Mouse (Mus musculus) ovary, postnatal 10 days (tissue): ENCODE data around the gene Akirin2.
"Not testable (repeated sequence)": the region's sequence is repeated elsewhere in the genome, so short reads cannot be mapped to it uniquely, and the experiment has no call there.

Experiments used
- DNase-seq: peaks from one replicate; pipeline ENCODE4 v3.0.0; 2022; ENCODE audit warnings: low spot score

Gene Akirin2

DNA sequence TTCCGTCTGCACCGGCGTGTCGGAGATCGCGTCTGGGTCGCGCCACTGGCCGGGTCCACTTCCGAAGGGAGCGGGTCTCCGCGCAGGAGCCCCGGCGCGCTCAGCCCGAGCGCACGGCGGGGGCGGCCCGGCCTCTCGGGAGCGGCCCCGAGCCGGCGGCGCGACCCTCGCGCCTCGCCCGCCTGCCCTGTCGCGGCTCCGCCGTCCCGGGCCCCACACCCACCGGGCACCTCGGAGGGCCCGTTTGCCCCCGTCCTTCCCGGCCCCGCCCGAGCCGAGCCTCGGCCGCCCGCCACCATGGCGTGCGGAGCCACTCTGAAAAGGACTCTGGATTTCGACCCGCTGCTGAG is at the start of gene Akirin2:
Gene Akirin2, plus strand, starts transcription at position 190 of the 350 bp plus-strand sequence.
- no peak for DNase-seq

DNA sequence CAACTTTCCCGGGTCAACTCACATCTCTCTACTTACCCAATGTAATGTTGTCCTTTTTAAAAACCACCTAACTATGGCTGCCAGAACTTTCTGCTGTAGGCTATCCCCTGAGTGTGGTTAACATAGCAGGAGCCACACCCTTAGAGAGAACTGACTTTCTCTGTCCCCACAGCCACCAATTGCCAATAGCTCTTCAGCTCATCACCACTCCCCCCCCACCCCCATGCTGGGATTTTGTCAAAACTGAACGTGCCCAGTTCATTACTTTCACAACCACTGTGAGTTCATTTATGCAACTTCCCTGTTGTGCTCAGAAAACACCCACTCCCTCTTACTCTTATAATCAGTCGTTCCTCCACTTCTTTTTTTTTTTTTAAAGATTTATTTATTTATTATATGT is 40.4 kb upstream of the Akirin2 start:
- DNase-seq = no peak

DNA sequence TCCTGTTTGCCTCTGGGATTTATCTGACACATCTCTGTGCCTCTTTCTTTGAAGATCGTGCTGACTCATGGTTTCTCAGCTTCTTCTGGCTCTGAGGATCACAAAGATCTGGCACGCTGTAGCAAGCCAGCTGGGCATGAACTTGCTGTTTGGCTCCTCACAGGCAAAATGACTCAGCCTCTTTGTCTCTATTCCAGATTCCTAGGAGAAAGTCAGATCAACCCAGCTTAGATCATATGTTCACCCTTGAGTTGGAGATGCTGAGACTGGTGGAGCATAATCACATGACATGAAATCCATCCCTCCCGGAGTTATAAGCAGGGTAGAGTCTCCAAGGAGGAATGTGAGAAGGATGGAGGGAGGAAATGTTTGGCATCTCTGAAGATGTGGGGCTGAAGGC is 27.9 kb upstream of the Akirin2 start:
- DNase-seq = no peak

DNA sequence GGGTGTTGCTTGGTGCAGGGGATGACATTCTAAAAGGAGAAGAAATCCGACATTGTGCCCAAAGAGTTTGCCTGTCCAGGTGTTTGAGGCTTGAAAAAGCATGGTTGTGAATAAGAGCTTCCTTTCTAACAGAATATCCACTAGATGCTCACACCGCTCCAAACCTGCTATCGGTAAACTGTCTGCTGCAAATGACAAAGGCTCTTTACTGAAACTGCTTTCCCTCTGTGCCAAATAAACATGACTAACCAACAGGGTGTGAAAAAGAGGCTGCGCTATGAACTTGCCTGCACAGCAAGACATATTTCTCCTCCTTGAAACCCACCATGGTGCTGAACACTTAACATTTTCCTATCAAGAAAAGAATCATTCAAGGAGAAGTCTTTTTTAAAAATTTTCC is 27.2 kb upstream of the Akirin2 start:
- no peak for DNase-seq

DNA sequence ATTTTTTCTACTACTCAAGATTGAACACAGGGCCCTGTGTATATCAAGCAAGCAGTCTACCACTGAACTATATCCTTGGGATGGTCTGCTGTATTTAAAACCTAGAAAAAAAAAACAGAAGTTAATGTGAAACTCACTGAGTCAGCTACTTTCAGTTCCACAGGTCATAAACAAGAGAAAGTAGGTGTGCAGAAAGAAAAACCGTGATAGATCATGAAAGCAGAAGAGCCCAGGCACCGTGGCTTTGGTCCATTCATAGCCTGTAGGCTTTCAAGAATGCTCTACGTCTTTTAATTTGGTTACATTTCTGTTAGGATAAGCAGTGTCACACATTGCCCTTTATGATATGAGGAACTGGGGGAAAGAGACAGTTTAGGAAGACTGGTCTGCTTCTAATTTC is 24.0 kb upstream of the Akirin2 start:
- DNase-seq = no peak

DNA sequence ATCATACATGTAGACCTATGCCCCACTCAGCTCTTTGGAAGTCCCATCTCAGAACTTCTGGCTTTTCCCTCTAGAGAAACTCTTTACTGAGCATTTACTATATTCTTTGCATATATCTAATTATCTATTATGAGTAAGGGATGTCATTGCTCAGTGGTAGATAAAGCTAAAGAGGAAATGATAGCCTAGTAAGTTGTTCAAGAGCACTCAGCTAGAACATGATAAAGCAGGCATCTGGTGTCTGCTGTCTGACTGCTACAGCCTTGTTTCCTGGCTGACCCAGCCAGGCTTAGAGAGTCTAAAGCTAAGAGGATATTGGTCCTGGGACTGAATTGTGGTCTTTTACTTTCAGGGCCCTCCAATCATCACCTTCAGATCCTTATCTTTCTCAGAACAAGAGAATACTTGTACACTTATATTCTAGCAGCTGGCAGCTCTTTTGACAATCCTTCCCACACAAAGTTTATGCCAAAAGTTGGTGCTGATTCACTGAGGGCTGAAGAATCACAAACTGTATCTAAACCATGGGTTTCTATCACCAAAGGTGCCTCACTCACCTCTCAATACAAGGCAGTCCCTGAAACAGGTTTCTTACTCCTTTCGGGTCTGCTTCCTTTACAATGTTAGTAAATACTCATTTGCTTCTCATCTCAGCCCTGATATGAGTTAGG is 22.2 kb upstream of the Akirin2 start:
- no peak for DNase-seq

DNA sequence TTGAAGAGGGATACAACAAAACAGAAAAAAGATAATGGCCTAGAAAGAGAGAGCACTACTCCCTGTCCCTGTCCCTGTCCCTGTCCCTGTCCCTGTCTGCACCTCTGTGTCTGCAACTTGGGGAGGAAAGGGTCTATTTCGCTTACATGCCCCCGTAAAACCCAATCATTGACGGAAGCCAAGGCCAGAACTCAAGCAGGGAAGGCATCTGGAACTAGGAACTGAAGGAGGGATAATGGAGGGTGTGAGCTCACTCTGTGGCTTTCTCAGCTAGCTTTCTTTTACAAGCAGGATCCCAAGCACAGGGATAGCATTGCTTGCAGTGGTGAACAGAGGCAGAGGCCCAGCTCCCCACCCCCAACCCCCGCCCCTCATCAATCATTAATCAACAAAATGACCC is 21.4 kb upstream of the Akirin2 start:
- no peak for DNase-seq

DNA sequence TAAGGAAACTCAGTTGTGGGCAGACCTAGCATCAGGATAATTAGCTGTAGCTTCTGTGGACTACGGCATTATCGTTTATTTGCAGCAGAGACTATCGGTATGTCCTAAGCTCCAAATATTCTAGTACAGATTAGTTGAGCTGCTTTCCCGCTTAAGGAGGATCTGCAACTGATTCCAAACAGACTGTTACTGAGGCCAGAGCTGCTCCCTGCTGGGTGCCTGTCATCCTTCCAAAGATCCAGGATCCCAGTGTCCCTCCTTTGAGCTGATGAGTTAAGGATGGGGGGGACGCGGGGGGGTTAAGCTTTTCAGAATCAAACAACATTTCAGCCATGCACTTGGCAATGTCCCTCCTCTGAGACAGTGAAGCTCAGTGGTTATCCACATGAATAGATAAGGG is 20.8 kb upstream of the Akirin2 start:
- no peak for DNase-seq

DNA sequence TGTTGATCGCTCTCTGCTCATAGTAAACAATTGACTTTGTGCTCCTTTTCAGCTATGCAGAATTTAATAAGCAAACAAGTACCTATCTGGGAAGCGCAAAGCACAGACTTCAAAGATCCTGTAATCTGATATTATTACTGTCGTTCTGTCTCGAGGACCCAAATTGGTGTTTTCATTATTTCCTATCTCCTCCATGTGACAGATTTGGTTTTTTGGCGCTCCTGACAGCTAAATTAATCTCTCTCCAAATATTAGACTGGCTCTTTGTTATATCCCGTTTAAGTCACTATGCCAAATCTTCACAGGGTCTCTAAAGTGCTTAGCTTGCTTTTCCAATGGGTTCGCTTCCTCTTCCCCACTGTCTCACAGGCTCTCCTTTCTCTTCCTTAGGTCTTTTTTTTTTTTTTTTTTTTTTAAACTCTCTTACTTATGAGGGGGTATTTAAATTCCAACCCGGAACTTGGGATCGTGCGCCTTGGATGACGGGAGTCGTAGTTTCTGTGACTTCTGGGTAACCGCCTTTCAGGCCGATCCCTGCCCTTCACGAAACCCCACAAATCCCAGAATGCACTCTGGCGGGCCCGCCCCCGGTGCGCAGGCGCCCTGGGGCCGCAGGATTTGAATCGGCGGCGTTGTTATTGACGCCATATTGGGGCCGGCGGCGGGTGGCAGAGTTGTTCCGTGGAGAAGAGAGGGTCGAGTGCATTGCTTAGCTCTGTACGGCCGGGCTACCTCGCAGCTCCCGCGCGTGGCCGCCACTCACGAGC is 573 bp upstream of the Akirin2 start:
- peak; percentile 95 for DNase-seq

DNA sequence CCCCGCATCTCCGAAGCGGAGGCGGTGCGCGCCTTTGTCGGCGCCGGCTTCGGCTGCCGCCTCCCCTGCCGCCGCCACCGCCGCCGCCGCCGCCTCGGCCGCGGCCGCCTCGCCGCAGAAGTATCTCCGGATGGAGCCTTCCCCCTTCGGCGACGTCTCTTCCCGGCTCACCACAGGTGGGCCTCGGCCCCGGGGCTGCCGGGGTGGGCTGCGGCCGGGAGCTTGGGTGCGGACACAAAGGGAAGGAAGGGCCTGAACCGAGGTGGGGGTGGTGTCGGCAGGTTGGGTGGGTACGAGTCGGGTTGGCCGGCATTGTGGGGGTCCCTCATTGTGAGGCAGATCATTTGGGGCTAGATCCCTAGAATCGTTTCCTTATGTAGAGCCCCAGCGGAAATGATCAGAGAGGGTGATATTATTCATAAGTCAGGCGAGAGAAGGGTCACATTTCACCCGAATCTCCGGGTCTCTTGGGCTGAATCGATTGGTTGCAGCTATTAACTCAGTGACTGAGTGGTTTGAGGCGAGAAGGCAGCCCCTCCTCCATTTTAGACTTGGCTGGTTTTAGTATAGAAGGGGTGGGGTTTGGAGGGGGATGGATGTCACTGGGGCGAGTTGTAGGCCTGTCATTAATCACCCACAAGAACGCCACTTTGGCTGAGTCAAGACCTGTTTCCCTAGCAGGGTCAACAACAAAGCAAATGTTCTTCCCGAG is 517 bp downstream of the Akirin2 start:
- DNase-seq = peak; percentile 21

DNA sequence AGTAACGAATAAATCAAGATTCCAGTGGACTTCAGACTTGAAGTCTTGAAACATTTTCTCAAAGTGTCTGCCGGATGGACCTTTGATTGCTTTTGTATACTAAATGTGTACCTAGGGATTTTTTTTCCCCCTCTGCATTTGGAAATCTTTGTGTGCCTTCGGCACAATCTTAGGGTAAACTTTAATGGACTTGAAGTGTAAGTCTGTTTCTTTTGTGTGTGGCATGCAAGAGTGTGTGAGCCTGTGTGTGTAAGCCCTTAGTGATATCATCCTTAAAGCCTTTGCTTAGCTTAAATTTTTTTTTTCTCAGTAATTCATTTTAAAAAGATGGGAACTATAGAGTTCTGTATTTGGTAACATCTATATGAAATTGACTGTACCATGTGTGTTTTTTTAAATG is 1.2 kb downstream of the Akirin2 start:
- DNase-seq = no peak

DNA sequence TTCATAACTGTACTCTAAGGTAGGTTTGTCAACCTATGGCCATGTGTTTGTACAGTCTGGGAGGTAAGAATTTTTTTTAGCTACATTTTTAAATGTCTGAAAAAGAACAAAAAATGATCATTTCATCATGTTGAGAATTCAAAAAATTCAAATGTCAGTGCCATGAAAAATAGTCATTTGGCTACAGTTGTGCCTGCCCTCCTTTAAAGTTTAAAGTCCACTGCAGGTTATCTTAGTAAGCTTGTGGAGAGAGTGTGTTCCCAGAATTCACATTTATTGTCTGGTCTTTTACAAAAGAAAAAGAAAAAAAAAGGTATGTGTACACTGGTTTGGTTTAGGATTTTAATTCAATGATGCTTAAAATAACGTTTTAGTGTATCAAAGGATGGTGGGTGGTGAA is 3.9 kb downstream of the Akirin2 start:
- no peak for DNase-seq

DNA sequence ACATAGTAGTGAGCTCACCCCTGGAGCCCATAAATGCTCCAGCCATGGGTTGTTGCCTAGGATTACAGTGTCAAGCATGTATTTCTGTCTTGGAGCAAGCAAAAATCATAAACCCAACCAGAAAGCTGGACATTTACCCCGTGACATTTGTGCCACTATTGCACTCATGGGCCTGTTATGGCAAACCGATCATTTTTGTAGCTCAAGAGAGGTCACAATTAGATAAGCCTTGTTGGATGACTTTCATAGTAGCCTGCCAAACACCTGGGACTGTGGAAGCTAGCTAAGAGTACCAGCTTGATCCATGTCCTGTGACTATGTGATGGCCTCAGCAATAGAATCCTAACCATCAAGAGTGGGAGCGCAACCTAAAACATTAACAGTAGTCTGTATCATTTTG is 4.9 kb downstream of the Akirin2 start:
- DNase-seq = no peak

DNA sequence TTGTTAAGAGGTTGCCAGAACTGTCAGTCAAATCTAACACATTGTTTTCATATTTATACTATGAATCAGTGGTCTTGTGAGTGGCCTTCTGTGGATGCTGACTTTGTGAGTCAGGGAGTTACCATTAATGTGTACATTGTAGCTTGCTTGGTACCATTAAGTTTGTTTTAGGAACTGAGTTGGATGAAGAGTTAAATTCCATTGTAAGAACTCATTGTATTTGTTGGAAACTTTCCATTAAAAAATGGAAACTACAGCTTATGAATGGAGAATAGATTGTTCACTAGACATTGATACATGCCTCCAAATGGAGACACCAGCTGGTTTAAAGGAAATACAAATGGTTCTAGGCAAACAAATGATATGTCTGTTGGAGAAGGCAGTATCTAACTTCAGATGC is 5.4 kb downstream of the Akirin2 start:
- DNase-seq = no peak

DNA sequence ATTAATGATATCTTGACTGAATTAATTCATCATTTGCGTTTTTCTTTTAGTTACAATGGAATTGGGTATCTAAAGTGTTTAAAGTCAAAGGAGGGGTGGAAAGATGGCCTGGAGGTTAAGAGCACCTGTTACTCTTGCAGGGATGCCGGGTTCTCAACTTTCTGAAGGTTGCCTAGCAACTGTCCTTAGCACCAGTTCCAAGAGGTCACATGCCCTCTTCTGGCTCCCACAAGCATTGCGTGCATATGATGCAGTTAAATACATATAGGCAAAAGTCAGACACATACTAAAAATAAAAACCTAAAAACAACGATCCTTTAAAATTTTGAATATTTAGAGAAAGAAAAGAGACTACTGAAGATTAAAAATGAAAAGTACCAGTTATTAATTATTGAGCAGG is 10.2 kb downstream of the Akirin2 start:
- DNase-seq = no peak

DNA sequence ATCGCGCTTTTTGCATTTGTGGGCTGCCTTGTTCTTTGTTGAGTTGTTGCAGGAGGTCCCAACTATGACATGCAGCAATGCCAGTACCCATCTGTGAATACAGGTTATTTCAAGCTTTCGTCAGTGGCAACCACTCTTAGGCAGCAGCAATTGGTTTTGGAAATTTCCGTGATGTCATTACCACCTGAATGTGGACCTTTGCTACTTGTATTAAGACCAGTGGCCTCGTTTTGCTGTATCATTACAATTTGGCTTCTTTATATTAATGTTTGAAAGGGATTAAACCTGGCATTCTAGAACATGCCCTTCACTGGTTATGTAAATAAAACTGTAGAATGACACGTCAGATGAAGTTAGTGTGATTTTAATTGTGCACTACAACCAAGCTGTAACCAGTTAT is 15.5 kb downstream of the Akirin2 start:
- DNase-seq = no peak

DNA sequence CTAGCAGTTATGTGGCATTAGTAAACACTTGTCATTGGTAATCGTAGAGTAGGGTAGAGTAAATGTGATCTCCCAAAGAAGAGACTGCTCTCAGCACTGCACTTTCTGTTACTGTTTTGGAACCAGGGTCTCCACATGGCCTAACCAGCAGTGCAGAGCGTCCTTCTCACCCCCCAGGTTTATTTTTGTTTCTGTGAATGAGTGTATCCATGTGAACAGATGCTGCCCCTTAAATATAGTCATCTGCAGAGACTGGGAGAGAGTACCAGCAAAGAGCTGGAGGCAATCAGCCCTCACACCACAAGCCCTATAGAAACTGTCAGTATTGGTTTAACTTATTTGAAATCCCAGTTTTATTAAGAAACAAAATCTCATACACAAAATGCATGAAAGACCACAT is 22.1 kb downstream of the Akirin2 start:
- no peak for DNase-seq

DNA sequence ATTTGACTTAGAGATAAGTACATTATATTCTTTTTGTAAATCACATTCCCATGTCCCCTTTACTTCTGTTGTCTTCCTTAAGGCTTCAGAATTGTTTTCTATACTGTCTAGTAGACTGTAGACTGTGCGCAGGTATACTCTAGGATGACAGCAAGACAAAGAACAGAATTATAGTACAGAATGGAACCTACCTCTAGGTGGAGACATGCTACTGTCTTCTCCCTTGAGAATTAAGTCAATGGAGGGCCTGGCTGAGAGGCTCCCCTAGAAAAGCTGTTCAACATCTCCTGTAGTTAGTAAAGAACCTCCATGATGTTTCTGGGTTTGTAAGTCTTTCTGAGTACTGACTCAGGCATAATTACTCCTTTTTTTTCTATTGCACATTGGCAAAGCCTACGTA is 26.3 kb downstream of the Akirin2 start:
- DNase-seq = no peak

DNA sequence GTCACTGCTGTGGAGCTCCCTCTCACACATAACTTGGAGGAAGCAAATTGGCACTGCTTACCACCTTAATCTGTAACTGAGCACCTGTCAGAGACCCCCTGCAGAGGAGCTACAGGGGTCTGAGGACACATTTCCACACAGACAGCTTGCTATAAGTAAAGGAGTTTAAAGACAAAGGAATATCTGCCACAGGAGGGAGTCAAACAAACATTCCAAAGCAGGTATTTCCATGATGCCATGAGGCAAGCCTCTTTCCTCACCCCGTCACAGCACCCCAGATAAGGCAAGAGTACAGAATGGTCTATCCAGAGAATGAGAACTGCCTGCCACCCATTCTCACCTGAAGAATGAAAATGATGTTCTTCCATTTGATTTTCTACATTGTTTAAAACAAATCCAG is 28.5 kb downstream of the Akirin2 start:
- no peak for DNase-seq

DNA sequence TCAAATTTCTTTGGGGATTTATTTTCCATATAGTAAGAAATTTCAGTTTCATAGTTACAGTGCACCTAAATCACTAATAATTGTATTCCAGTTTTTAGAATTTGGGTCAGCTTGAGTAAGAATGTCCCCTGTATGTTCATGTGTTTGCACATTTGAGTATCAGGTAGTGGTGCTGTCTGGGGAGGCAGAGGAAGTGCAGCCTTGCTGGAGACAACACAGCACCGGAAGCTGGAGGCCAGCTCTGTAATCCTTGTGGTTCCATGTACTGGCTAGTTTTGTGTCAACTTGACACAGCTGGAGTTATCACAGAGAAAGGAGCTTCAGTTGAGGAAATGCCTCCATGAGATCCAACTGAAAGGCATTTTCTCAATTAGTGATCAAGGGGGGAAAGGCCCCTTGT is 30.8 kb downstream of the Akirin2 start:
- not testable (repeated sequence) for DNase-seq

DNA sequence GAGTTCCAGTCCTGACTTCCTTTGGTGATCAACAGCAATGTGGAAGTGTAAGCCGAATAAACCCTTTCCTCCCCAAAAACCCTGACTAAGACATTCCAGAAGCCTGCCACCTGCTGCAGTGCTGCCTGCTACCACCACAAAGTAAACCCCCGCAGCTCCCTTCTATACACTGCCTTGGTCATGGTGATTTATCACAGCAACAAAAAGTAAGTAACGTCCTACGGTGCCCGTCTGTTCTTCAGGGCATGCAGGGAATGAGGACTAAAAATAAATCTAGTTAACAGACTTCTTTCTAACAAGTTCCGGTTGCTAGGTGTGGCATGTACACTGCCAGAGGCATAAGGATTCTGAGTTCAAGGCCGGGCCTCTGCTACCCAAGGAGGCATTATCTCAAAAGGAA is 31.3 kb downstream of the Akirin2 start:
- DNase-seq = no peak

DNA sequence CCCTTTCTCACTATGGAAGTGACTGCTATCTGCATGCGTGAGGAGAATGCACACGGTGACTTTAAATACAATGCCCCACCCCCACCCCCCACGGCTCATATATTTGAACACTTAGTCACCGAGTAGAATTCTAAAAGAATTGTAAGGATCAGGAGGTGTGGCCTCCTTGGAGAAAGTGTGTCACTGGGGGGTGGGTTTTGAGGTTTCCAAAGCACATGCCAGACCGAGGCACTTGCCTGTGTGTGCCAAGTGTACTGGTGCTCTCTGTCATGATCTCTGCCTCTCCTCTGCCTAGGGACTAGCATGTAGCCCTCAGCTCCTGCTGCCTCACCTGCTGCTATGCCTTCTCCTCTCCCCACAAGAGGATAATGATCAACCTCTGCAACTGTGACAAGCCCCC is 31.7 kb downstream of the Akirin2 start:
- DNase-seq = no peak

DNA sequence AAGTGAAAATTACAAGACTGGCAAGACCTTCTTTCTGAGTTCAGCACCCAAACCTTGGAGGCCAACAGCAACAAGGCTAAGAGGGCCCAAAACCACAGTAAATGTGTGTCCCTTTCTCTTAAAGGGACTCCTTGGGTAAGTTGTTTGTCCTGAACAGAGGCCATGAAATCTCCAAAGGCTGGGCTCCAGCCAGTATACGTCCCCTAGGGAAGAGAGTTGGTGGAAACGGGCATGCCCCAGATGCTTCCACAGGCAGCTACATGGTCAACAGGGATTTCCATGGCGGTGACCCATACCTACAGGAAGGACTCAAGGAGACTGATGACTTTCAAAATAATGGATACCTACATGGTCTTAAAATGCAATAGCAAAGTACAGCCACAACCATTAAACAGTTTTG is 32.7 kb downstream of the Akirin2 start:
- DNase-seq = no peak
